Mouse (Mus musculus) MEL (cell line): ENCODE results near the gene Gm28557. TPM values are rescaled to one million over a fixed set of nuclear protein-coding genes. Genes with fewer than 3 reads are reported as not detected.
A peak's percentile ranks its signal among the peaks of the same experiment; 100 is the strongest.

ENCODE experiments used
- DNase-seq: peaks from one replicate; pipeline ENCODE4 v3.0.0; 2011; ENCODE audit warnings: low read depth, low spot score
- H3K27ac ChIP-seq: 2 replicates; pipeline ENCODE4 v1.5.1; 2012; ENCODE audit warnings: low read depth, mild to moderate bottlenecking, control low read depth, low read length, moderate library complexity; ENCODE audit not compliant: control insufficient read depth
- H3K27me3 ChIP-seq, 2 experiments: fragments of 150-350 bp in 1 of 2; sonication (generic) in 1 of 2; 2 replicates each; pipeline ENCODE4 v1.6.1; 2012; ENCODE audit warnings: low read length in 2 of 2, mild to moderate bottlenecking in 2 of 2, improper control_type of control experiment in 1 of 2, moderate library complexity in 1 of 2; ENCODE audit not compliant: insufficient read depth in 2 of 2, control insufficient read depth in 1 of 2
- H3K36me3 ChIP-seq, 2 experiments: 2 replicates each; pipeline ENCODE4 v1.6.1; 2012 to 2014; ENCODE audit warnings: low read length in 2 of 2, improper control_type of control experiment in 1 of 2, inconsistent platforms in 1 of 2, mild to moderate bottlenecking in 1 of 2; ENCODE audit not compliant: insufficient read depth in 2 of 2, control insufficient read depth in 1 of 2
- H3K4me1 ChIP-seq, 2 experiments: fragments of 150-350 bp in 1 of 2; sonication (generic) in 1 of 2; 2 replicates each; pipeline ENCODE4 v1.6.1; 2012; ENCODE audit warnings: low read length in 2 of 2, improper control_type of control experiment in 1 of 2, mild to moderate bottlenecking in 1 of 2; ENCODE audit not compliant: insufficient read depth in 2 of 2, control insufficient read depth in 1 of 2
- H3K4me3 ChIP-seq, 2 experiments: fragments of 150-350 bp in 1 of 2; sonication (generic) in 1 of 2; 2 replicates each; pipeline ENCODE4 v1.5.1; 2012; ENCODE audit warnings: low read depth in 2 of 2, low read length in 2 of 2, mild to moderate bottlenecking in 2 of 2, moderate library complexity in 2 of 2, control low read depth in 1 of 2, improper control_type of control experiment in 1 of 2; ENCODE audit not compliant: control insufficient read depth in 1 of 2, insufficient read depth in 1 of 2
- H3K79me2 ChIP-seq: 2 replicates; pipeline ENCODE4 v1.6.1; 2012; ENCODE audit warnings: mild to moderate bottlenecking, low read length, moderate library complexity; ENCODE audit not compliant: control insufficient read depth, poor library complexity, insufficient read depth
- H3K9ac ChIP-seq: 2 replicates; pipeline ENCODE4 v1.6.1; 2012; ENCODE audit warnings: low read depth, mild to moderate bottlenecking, control low read depth, low read length, moderate library complexity; ENCODE audit not compliant: control insufficient read depth, poor library complexity, severe bottlenecking
- H3K9me3 ChIP-seq: fragments of 150-350 bp; sonication (generic); replicated peaks from 2 replicates; pipeline ENCODE4 v1.6.1; 2012; ENCODE audit warnings: mild to moderate bottlenecking, low read length, improper control_type of control experiment, moderate library complexity; ENCODE audit not compliant: insufficient read depth
- BHLHE40 ChIP-seq: IDR thresholded peaks from 2 replicates; pipeline ENCODE4 v1.6.1; 2012; ENCODE audit warnings: low read depth, mild to moderate bottlenecking, inconsistent platforms, low read length, improper control_type of control experiment, borderline replicate concordance
- CHD1 ChIP-seq: IDR thresholded peaks from 2 replicates; pipeline ENCODE4 v1.6.1; 2012; ENCODE audit warnings: low read depth, mild to moderate bottlenecking, inconsistent platforms, low read length, improper control_type of control experiment
- E2F4 ChIP-seq: IDR thresholded peaks from 2 replicates; pipeline ENCODE4 v1.6.1; 2011; ENCODE audit warnings: low read depth, low read length, improper control_type of control experiment, borderline replicate concordance
- EP300 ChIP-seq, 2 experiments: IDR thresholded peaks; 2 replicates each; pipeline ENCODE4 v1.6.1; 2011; ENCODE audit warnings: improper control_type of control experiment in 2 of 2, low read length in 2 of 2, low read depth in 1 of 2, mild to moderate bottlenecking in 1 of 2
- ETS1 ChIP-seq: IDR thresholded peaks from 2 replicates; pipeline ENCODE4 v1.6.1; 2012; ENCODE audit warnings: low read depth, mild to moderate bottlenecking, inconsistent platforms, low read length, improper control_type of control experiment, moderate library complexity
- GABPA ChIP-seq: IDR thresholded peaks from 2 replicates; pipeline ENCODE4 v1.6.1; 2012; ENCODE audit warnings: low read depth, mild to moderate bottlenecking, inconsistent platforms, low read length, improper control_type of control experiment, moderate library complexity
- GATA1 ChIP-seq: IDR thresholded peaks from 2 replicates; pipeline ENCODE4 v1.6.1; 2011; ENCODE audit warnings: low read depth, low read length, improper control_type of control experiment
- KAT2A ChIP-seq: conservative IDR thresholded peaks from 2 replicates; pipeline ENCODE4 v1.6.1; 2012; ENCODE audit warnings: low read depth, low read length, improper control_type of control experiment, inconsistent platforms
- MAFK ChIP-seq: IDR thresholded peaks from 2 replicates; pipeline ENCODE4 v1.6.1; 2011; ENCODE audit warnings: low read depth, mild to moderate bottlenecking, low read length, improper control_type of control experiment, borderline replicate concordance
- MAX ChIP-seq: IDR thresholded peaks from 2 replicates; pipeline ENCODE4 v1.6.1; 2011; ENCODE audit warnings: low read length, improper control_type of control experiment
- MAZ ChIP-seq: IDR thresholded peaks from 2 replicates; pipeline ENCODE4 v1.6.1; 2012; ENCODE audit warnings: low read depth, mild to moderate bottlenecking, inconsistent platforms, low read length, improper control_type of control experiment
- MEF2A ChIP-seq: IDR thresholded peaks from 2 replicates; pipeline ENCODE4 v1.6.1; 2014; ENCODE audit warnings: low read depth, mild to moderate bottlenecking, inconsistent platforms, low read length, improper control_type of control experiment; ENCODE audit not compliant: poor library complexity, insufficient replicate concordance, severe bottlenecking; ENCODE audit errors: extremely low read depth
- MXI1 ChIP-seq: IDR thresholded peaks from 2 replicates; pipeline ENCODE4 v1.6.1; 2011; ENCODE audit warnings: mild to moderate bottlenecking, low read depth, low read length, improper control_type of control experiment
- MYB ChIP-seq: IDR thresholded peaks from 2 replicates; pipeline ENCODE4 v1.6.1; 2011; ENCODE audit warnings: mild to moderate bottlenecking, low read depth, low read length, improper control_type of control experiment
- MYC ChIP-seq: IDR thresholded peaks from 2 replicates; pipeline ENCODE4 v1.6.1; 2011; ENCODE audit warnings: low read depth, mild to moderate bottlenecking, low read length, improper control_type of control experiment, moderate library complexity
- NELFE ChIP-seq: IDR thresholded peaks from 2 replicates; pipeline ENCODE4 v1.6.1; 2011; ENCODE audit warnings: low read depth, low read length, improper control_type of control experiment
- POLR2A ChIP-seq, 2 experiments: IDR thresholded peaks; 2 replicates each; pipeline ENCODE4 v1.6.1; 2011 to 2012; ENCODE audit warnings: low read length in 2 of 2, mild to moderate bottlenecking in 2 of 2, control low read depth in 1 of 2, improper control_type of control experiment in 1 of 2, low read depth in 1 of 2, moderate library complexity in 1 of 2; ENCODE audit not compliant: control insufficient read depth in 1 of 2, insufficient read depth in 1 of 2, poor library complexity in 1 of 2
- POLR2AphosphoS2 ChIP-seq: IDR thresholded peaks from 2 replicates; pipeline ENCODE4 v1.6.1; 2011; ENCODE audit warnings: low read length, improper control_type of control experiment
- RAD21 ChIP-seq: IDR thresholded peaks from 2 replicates; pipeline ENCODE4 v1.6.1; 2011; ENCODE audit warnings: mild to moderate bottlenecking, low read depth, low read length, improper control_type of control experiment
- RCOR1 ChIP-seq: IDR thresholded peaks from 2 replicates; pipeline ENCODE4 v1.6.1; 2012; ENCODE audit warnings: low read depth, mild to moderate bottlenecking, inconsistent platforms, low read length, improper control_type of control experiment
- TAL1 ChIP-seq: IDR thresholded peaks from 2 replicates; pipeline ENCODE4 v1.6.1; 2012; ENCODE audit warnings: mild to moderate bottlenecking, inconsistent platforms, low read length, moderate library complexity, mixed read lengths
- TCF12 ChIP-seq: IDR thresholded peaks from 2 replicates; pipeline ENCODE4 v1.6.1; 2014; ENCODE audit warnings: low read depth, mild to moderate bottlenecking, inconsistent platforms, low read length, improper control_type of control experiment, moderate library complexity
- UBTF ChIP-seq: IDR thresholded peaks from 2 replicates; pipeline ENCODE4 v1.6.1; 2012; ENCODE audit warnings: low read depth, mild to moderate bottlenecking, inconsistent platforms, low read length, improper control_type of control experiment, moderate library complexity, borderline replicate concordance; ENCODE audit not compliant: insufficient read depth
- ZC3H11A ChIP-seq: IDR thresholded peaks from 2 replicates; pipeline ENCODE4 v1.6.1; 2012; ENCODE audit warnings: low read depth, mild to moderate bottlenecking, inconsistent platforms, low read length, improper control_type of control experiment
- ZKSCAN1 ChIP-seq: IDR thresholded peaks from 2 replicates; pipeline ENCODE4 v1.6.1; 2012; ENCODE audit warnings: low read depth, mild to moderate bottlenecking, inconsistent platforms, low read length, improper control_type of control experiment, moderate library complexity
- ZNF384 ChIP-seq: IDR thresholded peaks from 2 replicates; pipeline ENCODE4 v1.6.1; 2012; ENCODE audit warnings: low read depth, mild to moderate bottlenecking, inconsistent platforms, low read length, improper control_type of control experiment
- polyA plus RNA-seq, 2 experiments: library from polyadenylated mRNA; stranded (reverse) in 1 of 2; unstranded in 1 of 2; fragments of >175 nt in 1 of 2; fragments of >200 nt in 1 of 2; gene quantifications; 2 replicates each; pipeline versions ENCODE4 v1.2.1 to v1.2.4; 2012; ENCODE audit warnings: low replicate concordance in 2 of 2, low read depth in 1 of 2; ENCODE audit not compliant: insufficient read length in 2 of 2, insufficient read depth in 1 of 2, missing spikeins in 1 of 2
- total RNA-seq: library from RNA; depleted of rRNA; stranded (reverse); fragments of 300-350 nt; gene quantifications from 2 replicates; pipeline ENCODE4 v1.2.3, GENCODE M21; 2012

Gene Gm28557
- total and polyA plus RNA-seq, 3 experiments, result 2.1 to 2.9 TPM; not detected in 1

DNA sequence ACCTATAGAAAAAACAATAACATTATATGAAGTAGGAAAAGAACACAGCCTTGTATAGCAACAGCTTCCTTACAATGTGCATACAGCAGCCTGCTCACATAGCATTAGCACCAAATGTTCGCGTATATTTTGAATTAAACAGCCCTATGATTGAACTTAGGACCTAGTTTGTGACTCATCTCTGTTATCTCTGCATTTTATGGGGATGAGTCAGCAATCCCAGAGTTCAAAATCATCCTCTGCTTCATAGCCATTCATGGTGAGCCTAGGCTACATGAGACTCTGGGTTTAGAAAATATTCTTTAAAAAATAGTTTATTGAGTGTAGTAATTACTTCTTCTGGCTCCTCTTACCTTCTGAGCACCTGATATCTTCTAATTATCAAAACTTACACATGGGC, 4.9 kb upstream of the Gm28557 start:
- H3K27me3 ChIP-seq, result no peaks in the 10 kb centered on the region
- DNase-seq, result peak; percentile 51
- H3K9me3 ChIP-seq, result no peaks in the 10 kb centered on the region
- H3K27ac ChIP-seq, result no peak overlapping the region
- peaks cover 0 to 2% of the 10 kb centered on the region in 2 experiments; a peak in 2 of 4 replicates for H3K4me1 ChIP-seq
- peaks cover 0 to 8% of the 10 kb centered on the region in 2 experiments; a peak in 2 of 4 replicates for H3K36me3 ChIP-seq
- H3K79me2 ChIP-seq, result peaks cover under 1% of the 10 kb centered on the region; the same call in 1 of the 2 replicates
- TF ChIP-seq ETS1 (peak; percentile 16; the same call in 1 of the 2 replicates), ZC3H11A (no peak), GATA1 (peak; percentile 50)
- no peak overlapping the region for H3K9ac ChIP-seq
- no peak overlapping the region for H3K4me3 ChIP-seq

DNA sequence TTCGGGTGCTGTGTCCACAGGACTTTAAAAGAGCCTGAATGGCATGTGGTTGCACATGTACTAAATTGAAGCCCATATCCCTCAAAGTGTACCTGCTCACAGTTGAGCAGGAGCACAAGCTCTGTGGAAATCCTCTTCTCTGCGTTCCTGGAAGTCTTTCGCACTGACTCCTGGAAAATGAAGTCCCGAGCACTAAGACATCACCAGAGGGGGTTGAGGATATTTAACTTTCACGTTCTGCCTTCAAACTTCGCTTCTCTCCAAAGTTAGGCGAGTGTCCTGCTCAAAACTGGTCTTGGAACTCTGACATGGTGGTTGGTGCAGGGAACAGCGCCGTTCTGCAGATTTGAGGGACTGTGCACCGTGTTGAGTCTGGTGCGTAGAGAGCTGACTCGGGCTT, 3.7 kb upstream of the Gm28557 start:
- Histone ChIP-seq H3K36me3 (peaks cover 0 to 11% of the 10 kb centered on the region in 2 experiments; a peak in 2 of 4 replicates), H3K27ac (no peak overlapping the region), H3K27me3 (no peaks in the 10 kb centered on the region), H3K9ac (no peak overlapping the region), H3K79me2 (peaks cover 6% of the 10 kb centered on the region), H3K9me3 (no peaks in the 10 kb centered on the region), H3K4me3 (no peak overlapping the region), H3K4me1 (peaks cover 0 to 8% of the 10 kb centered on the region in 2 experiments; a peak in 2 of 4 replicates)
- TF ChIP-seq MAZ (no peak), NELFE (no peak), TAL1 (no peak), RCOR1 (no peak), UBTF (no peak), BHLHE40 (no peak), MYB (no peak), MEF2A (no peak), MAFK (no peak), CHD1 (no peak)
- DNase-seq, result no peak

DNA sequence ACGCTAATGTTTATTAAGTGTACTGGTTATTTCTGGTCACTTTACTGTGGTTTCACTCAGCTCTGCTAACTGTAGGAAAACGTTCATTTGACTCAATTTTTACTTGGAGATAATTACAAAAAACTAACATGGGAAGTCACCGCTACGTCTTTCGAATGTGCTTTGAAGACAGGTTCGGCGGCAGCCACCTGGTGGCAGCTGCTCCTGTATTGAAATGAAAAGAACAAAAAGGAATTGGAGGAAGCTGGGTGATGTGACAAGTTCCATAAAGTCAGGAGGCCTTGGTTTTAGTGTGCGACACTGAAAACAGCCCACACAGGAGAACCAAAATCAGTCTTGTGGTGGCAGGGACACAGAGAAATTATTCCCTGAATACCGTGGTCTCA, 410 bp upstream of the Gm28557 start:
- Histone ChIP-seq H3K9me3 (no peaks in the 10 kb centered on the region), H3K9ac (peak overlapping the region; percentile 60), H3K36me3 (peaks cover 0 to 12% of the 10 kb centered on the region in 2 experiments; a peak in 2 of 4 replicates), H3K79me2 (peaks cover 7% of the 10 kb centered on the region), H3K4me3 (peak overlapping the region; percentile 25 to 63), H3K27me3 (no peaks in the 10 kb centered on the region), H3K27ac (peak overlapping the region; percentile 20), H3K4me1 (peaks cover 0 to 7% of the 10 kb centered on the region in 2 experiments; a peak in 2 of 4 replicates)
- no peak for DNase-seq
- TF ChIP-seq MAX, result peak; percentile 12; the same call in 1 of the 2 replicates
- 0 out of 2 replicates have a peak, but pooled peaks have one; percentile 1 for TF ChIP-seq GATA1
- no peak for TF ChIP-seq KAT2A
- no peak for TF ChIP-seq MYB
- no peak for TF ChIP-seq RAD21
- TF ChIP-seq ZC3H11A, result peak; percentile 0; the same call in 1 of the 2 replicates
- no peak for TF ChIP-seq POLR2A (IDR thresholded peaks at IDR 0.05; ENCODE audit: control insufficient read depth in 1 of 2, insufficient read depth in 1 of 2, low read depth in 1 of 2, low read length in 2 of 2, poor library complexity in 1 of 2)
- TF ChIP-seq MAFK, result no peak
- no peak for TF ChIP-seq ZNF384
- TF ChIP-seq E2F4, result no peak
- no peak for TF ChIP-seq TCF12
- TF ChIP-seq POLR2AphosphoS2, result no peak
- TF ChIP-seq TAL1, result no peak
- TF ChIP-seq MEF2A, result no peak
- peak; percentile 58 for TF ChIP-seq MXI1
- peak; percentile 54; the same call in 1 of the 2 replicates for TF ChIP-seq MYC
- TF ChIP-seq GABPA, result no peak
- no peak for TF ChIP-seq ZKSCAN1
- no peak for TF ChIP-seq EP300 (IDR thresholded peaks at IDR 0.05; ENCODE audit: low read depth in 1 of 2, low read length in 2 of 2)
